Mouse (Mus musculus) E14TG2a.4 (cell line): ENCODE results near the gene Add1.

Experiments
- CTCF ChIP-seq: conservative IDR thresholded peaks from 2 replicates; pipeline ENCODE4 v1.5.1; 2014; ENCODE audit warnings: low read length
- NANOG ChIP-seq: IDR thresholded peaks from 2 replicates; pipeline ENCODE4 v1.6.1; 2014; ENCODE audit warnings: borderline replicate concordance, low read length, mixed read lengths

- TF ChIP-seq NANOG: no peak
- TF ChIP-seq CTCF: no peak
Observed at GRCm38 (mm10) chr5:34652961-34653360, 79.5 kb downstream of the Add1 start.
